Mouse (Mus musculus) liver, embryonic 11.5 days (tissue): ENCODE results near the gene Cd3g. TPM values are rescaled to one million over a fixed set of nuclear protein-coding genes. Genes with fewer than 3 reads are reported as not detected.

Source experiments
- ATAC-seq: fragments of 200-750 bp; cut with Nextera tagmentation; replicated peaks from 2 replicates; pipeline ENCODE4 v1.8.0; 2017; ENCODE audit warnings: moderate number of reproducible peaks, mild to moderate bottlenecking, moderate TSS enrichment, moderate library complexity; ENCODE audit not compliant: low FRiP score
- DNase-seq: peaks from one replicate; pipeline ENCODE4 v3.0.0-alpha.2; 2017; ENCODE audit warnings: low spot score
- H3K27ac ChIP-seq: fragments of 300-500 bp; sonication (generic); 2 replicates; pipeline ENCODE4 v1.5.1; 2014; ENCODE audit warnings: mild to moderate bottlenecking, low read depth, low read length, control low read depth
- H3K27me3 ChIP-seq: fragments of 300-500 bp; sonication (generic); replicated peaks from 2 replicates; pipeline ENCODE4 v1.6.1; 2014; ENCODE audit warnings: low read length, mixed read lengths; ENCODE audit not compliant: control insufficient read depth, insufficient read depth
- H3K36me3 ChIP-seq: fragments of 300-500 bp; sonication (generic); 2 replicates; pipeline ENCODE4 v1.6.1; 2014; ENCODE audit warnings: mild to moderate bottlenecking, low read length, moderate library complexity, mixed read lengths; ENCODE audit not compliant: control insufficient read depth, insufficient read depth
- H3K4me1 ChIP-seq: fragments of 300-500 bp; sonication (generic); replicated peaks from 2 replicates; pipeline ENCODE4 v1.6.1; 2014; ENCODE audit warnings: low read length, mixed read lengths; ENCODE audit not compliant: control insufficient read depth, insufficient read depth
- H3K4me2 ChIP-seq: fragments of 300-500 bp; sonication (generic); 2 replicates; pipeline ENCODE4 v1.6.1; 2014; ENCODE audit warnings: mild to moderate bottlenecking, control low read depth, moderate library complexity
- H3K4me3 ChIP-seq: fragments of 300-500 bp; sonication (generic); 2 replicates; pipeline ENCODE4 v1.5.1; 2014; ENCODE audit warnings: low read depth, low read length, control low read depth
- H3K9ac ChIP-seq: fragments of 300-500 bp; sonication (generic); 2 replicates; pipeline ENCODE4 v1.6.1; 2014; ENCODE audit warnings: low read depth, low read length, control low read depth
- H3K9me3 ChIP-seq: fragments of 300-500 bp; sonication (generic); 2 replicates; pipeline ENCODE4 v1.6.1; 2016; ENCODE audit warnings: low read length, inconsistent platforms, mixed read lengths; ENCODE audit not compliant: control insufficient read depth
- whole genome bisulfite sequencing: fragments of 180-500 bp; shearing (Covaris S2); extraction: QIAGEN DNeasy Blood & Tissue Kit; methylation state at CpG from one replicate; pipeline ENCODE4 v1.1.7; 2014; 5-methylcytosine and 5-hydroxymethylcytosine counted together
- polyA plus RNA-seq: library from polyadenylated mRNA; unstranded; fragments of >200 nt; fragmentation: Nextera tagmentation; extraction: Ambion mirVana; gene quantifications from 2 replicates; pipeline ENCODE4 v1.2.1, GENCODE M21; 2014

The Cd3g gene
- polyA plus RNA-seq, 1 experiment from 2014 or later, result 0.55 TPM

- Histone ChIP-seq H3K36me3 (peaks cover 2% of the 10 kb centered on the region; the same call in 1 of the 2 replicates), H3K4me2 (peak within 1 kb of the TSS; percentile 73), H3K27me3 (no peaks in the 10 kb centered on the region), H3K4me1 (no peaks in the 10 kb centered on the region), H3K9ac (peak within 1 kb of the TSS; percentile 84), H3K4me3 (peak within 1 kb of the TSS; percentile 92), H3K9me3 (no peaks in the 10 kb centered on the region), H3K27ac (peak within 1 kb of the TSS; percentile 79)
- peak; percentile 79 for ATAC-seq
- DNase-seq, result peak; percentile 86
- WGBS, result under 1% methylated on average over 48 of the region's 48 CpGs
Measured at GRCm38 (mm10) chr9:44920374-44921122, 59.7 kb downstream of the Cd3g start, which contains the start of gene Atp5l. Gene Atp5l (minus strand): TSS chr9:44920742.

- H3K9ac ChIP-seq, result peak overlapping the region; percentile 84
- peak overlapping the region; percentile 73 for H3K4me2 ChIP-seq
- no peak for DNase-seq
- H3K27me3 ChIP-seq, result no peaks in the 10 kb centered on the region
- peaks cover 2% of the 10 kb centered on the region; the same call in 1 of the 2 replicates for H3K36me3 ChIP-seq
- WGBS, result 25% methylated on average over 2 of the region's 2 CpGs
- no peaks in the 10 kb centered on the region for H3K4me1 ChIP-seq
- no peak overlapping the region for H3K27ac ChIP-seq
- H3K9me3 ChIP-seq, result no peaks in the 10 kb centered on the region
- H3K4me3 ChIP-seq, result peak overlapping the region; percentile 92
- ATAC-seq, result no peak
Measured at GRCm38 (mm10) chr9:44919606-44920005, 60.6 kb downstream of the Cd3g start.

Other genes starting within 250 kb of the Cd3g start
- 10.6 and 10.9 TPM in 2 replicates for gene Phldb1, start 245.2 kb downstream of the Cd3g start, polyA plus RNA-seq
- 171 and 202 TPM in 2 replicates for gene Arcn1, start 212.6 kb downstream of the Cd3g start, polyA plus RNA-seq
- 48.9 and 54.0 TPM in 2 replicates for gene Ift46, start 212.5 kb downstream of the Cd3g start, polyA plus RNA-seq
- gene Tmem25, start 181.1 kb downstream of the Cd3g start, polyA plus RNA-seq, result 1.2 and 1.6 TPM in 2 replicates
- gene Ttc36, start 177.4 kb downstream of the Cd3g start, polyA plus RNA-seq, result 5.2 and 7.3 TPM in 2 replicates
- gene Kmt2a, start 99.1 kb downstream of the Cd3g start, polyA plus RNA-seq, result 6.8 and 9.7 TPM in 2 replicates
- 671 and 713 TPM in 2 replicates for gene Atp5l, start 59.7 kb downstream of the Cd3g start, polyA plus RNA-seq
- 19.5 and 23.9 TPM in 2 replicates for gene Ube4a, start 14.8 kb downstream of the Cd3g start, polyA plus RNA-seq
- not detected in 2 replicates for gene Cd3d, start 1.4 kb upstream of the Cd3g start, polyA plus RNA-seq
- not detected in 2 replicates for gene Cd3e, start 29.2 kb upstream of the Cd3g start, polyA plus RNA-seq
- gene Mpzl2, start 59.4 kb upstream of the Cd3g start, polyA plus RNA-seq, result 6.4 and 6.5 TPM in 2 replicates
- 1.0 and 1.3 TPM in 2 replicates for gene Mpzl3, start 74.8 kb upstream of the Cd3g start, polyA plus RNA-seq
- 0.16 and 0.18 TPM in 2 replicates for gene Jaml, start 98.8 kb upstream of the Cd3g start, polyA plus RNA-seq
- gene Scn2b, start 137.4 kb upstream of the Cd3g start, polyA plus RNA-seq, result 1.9 and 2.3 TPM in 2 replicates
- 0.22 and 0.41 TPM in 2 replicates for gene Scn4b, start 158.0 kb upstream of the Cd3g start, polyA plus RNA-seq
- gene BC049352, start 201.6 kb upstream of the Cd3g start, polyA plus RNA-seq, result 0.15 TPM in 1 of 2 replicates, not detected in the other
- gene Tmprss4, start 223.7 kb upstream of the Cd3g start, polyA plus RNA-seq, result 0.17 TPM in 1 of 2 replicates, not detected in the other